Mouse (Mus musculus) liver, adult 2 months (tissue): ENCODE data around the gene Pink1.

Source experiments
- CTCF ChIP-seq: fragments of 200-500 bp; IDR thresholded peaks from 2 replicates; pipeline ENCODE4 v1.5.1; 2011; ENCODE audit warnings: low read depth, low read length, control low read depth
- POLR2A ChIP-seq: fragments of 200-500 bp; IDR thresholded peaks from 2 replicates; pipeline ENCODE4 v1.6.1; 2011; ENCODE audit warnings: low read length, control low read depth; ENCODE audit not compliant: insufficient read depth; ENCODE audit errors: extremely low read depth

- TF ChIP-seq CTCF (no peak), POLR2A (no peak)
Measured at GRCm38 (mm10) chr4:138351821-138352220, 25.7 kb upstream of the Pink1 start.
